Mouse (Mus musculus) lung, embryonic 14.5 days (tissue): ENCODE results near the gene Daxx. TPM values are rescaled to one million over a fixed set of nuclear protein-coding genes. Genes with fewer than 3 reads are reported as not detected.

Experiments used
- ATAC-seq: fragments of 200-750 bp; cut with Nextera tagmentation; 2 replicates; pipeline ENCODE4 v1.8.0; 2017; ENCODE audit warnings: mild to moderate bottlenecking, moderate TSS enrichment, moderate library complexity; ENCODE audit not compliant: insufficient read depth
- DNase-seq: peaks from one replicate; pipeline ENCODE4 v3.0.0-alpha.2; 2015
- H3K27ac ChIP-seq: fragments of 300-500 bp; sonication (generic); 2 replicates; pipeline ENCODE4 v1.5.1; 2014; ENCODE audit warnings: low read depth, mild to moderate bottlenecking, moderate library complexity
- H3K27me3 ChIP-seq: fragments of 300-500 bp; sonication (generic); 2 replicates; pipeline ENCODE4 v1.6.1; 2014; ENCODE audit warnings: low read length, control low read depth; ENCODE audit not compliant: insufficient read depth
- H3K36me3 ChIP-seq: fragments of 300-500 bp; sonication (generic); 2 replicates; pipeline ENCODE4 v1.6.1; 2014; ENCODE audit warnings: control low read depth; ENCODE audit not compliant: insufficient read depth
- H3K4me1 ChIP-seq: fragments of 300-500 bp; sonication (generic); 2 replicates; pipeline ENCODE4 v1.6.1; 2014; ENCODE audit warnings: antibody characterized with exemption, control low read depth; ENCODE audit not compliant: insufficient read depth
- H3K4me2 ChIP-seq: fragments of 300-500 bp; sonication (generic); 2 replicates; pipeline ENCODE4 v1.6.1; 2014; ENCODE audit warnings: mild to moderate bottlenecking
- H3K4me3 ChIP-seq: fragments of 300-500 bp; sonication (generic); 2 replicates; pipeline ENCODE4 v1.5.1; 2014; ENCODE audit warnings: low read depth, low read length
- H3K9ac ChIP-seq: fragments of 300-500 bp; sonication (generic); 2 replicates; pipeline ENCODE4 v1.6.1; 2014
- H3K9me3 ChIP-seq: fragments of 300-500 bp; sonication (generic); 2 replicates; pipeline ENCODE4 v1.6.1; 2016; ENCODE audit warnings: low read depth, low read length, control low read depth
- CTCF ChIP-seq: IDR thresholded peaks from 2 replicates; pipeline ENCODE4 v1.5.1; 2016; ENCODE audit warnings: antibody characterized with exemption, low read depth
- WGBS: fragments of 180-500 bp; shearing (Covaris S2); extraction: QIAGEN DNeasy Blood & Tissue Kit; methylation state at CpG from one replicate; pipeline ENCODE4 v1.1.7; 2014; 5-methylcytosine and 5-hydroxymethylcytosine counted together
- polyA plus RNA-seq: library from polyadenylated mRNA; unstranded; fragments of >200 nt; fragmentation: Nextera tagmentation; extraction: Ambion mirVana; gene quantifications from 2 replicates; pipeline ENCODE4 v1.2.1, GENCODE M21; 2014

Daxx gene
- polyA plus RNA-seq, 1 experiment from 2014 or later, result 47.1 TPM

GRCm38 (mm10) chr17:33908331-33909076 is 710 bp upstream of the Daxx start:
- no peaks in the 10 kb centered on the region; the same call in 1 of the 2 replicates for H3K4me1 ChIP-seq
- TF ChIP-seq CTCF, result no peak
- WGBS, result under 1% methylated on average over 44 of the region's 44 CpGs
- peak overlapping the region; percentile 65 for H3K9ac ChIP-seq
- H3K36me3 ChIP-seq, result peaks cover 27% of the 10 kb centered on the region
- no peaks in the 10 kb centered on the region for H3K9me3 ChIP-seq
- peak overlapping the region; percentile 88 for H3K27ac ChIP-seq
- peak; percentile 69 for ATAC-seq
- peak overlapping the region; percentile 69 for H3K4me3 ChIP-seq
- H3K27me3 ChIP-seq, result no peaks in the 10 kb centered on the region
- peak; percentile 68 for DNase-seq
- peak overlapping the region; percentile 100 for H3K4me2 ChIP-seq

GRCm38 (mm10) chr17:33909869-33910250 is 646 bp downstream of the Daxx start:
- Histone ChIP-seq H3K36me3 (peaks cover 41% of the 10 kb centered on the region), H3K9me3 (no peaks in the 10 kb centered on the region), H3K27me3 (no peaks in the 10 kb centered on the region), H3K4me1 (no peaks in the 10 kb centered on the region; the same call in 1 of the 2 replicates), H3K27ac (peak overlapping the region; percentile 93), H3K4me2 (peak overlapping the region; percentile 100), H3K9ac (peak overlapping the region; percentile 86), H3K4me3 (peak overlapping the region; percentile 69)
- DNase-seq (peak; percentile 57), ATAC-seq (no peak; the same call in 1 of the 2 replicates)
- no peak for TF ChIP-seq CTCF
- 0% methylated on average over 14 of the region's 14 CpGs for WGBS

GRCm38 (mm10) chr17:33910346-33911051 is 1.3 kb downstream of the Daxx start:
- DNase-seq, result no peak
- Histone ChIP-seq H3K9ac (peak overlapping the region; percentile 86), H3K27ac (no peak overlapping the region), H3K27me3 (no peaks in the 10 kb centered on the region), H3K4me2 (peak overlapping the region; percentile 100), H3K36me3 (peaks cover 45% of the 10 kb centered on the region), H3K4me1 (no peaks in the 10 kb centered on the region; the same call in 1 of the 2 replicates), H3K4me3 (peak overlapping the region; percentile 69), H3K9me3 (no peaks in the 10 kb centered on the region)
- no peak for ATAC-seq
- peak; percentile 19; the same call in 1 of the 2 replicates for TF ChIP-seq CTCF
- WGBS, result 41% methylated on average over 11 of the region's 11 CpGs

- Histone ChIP-seq H3K27me3 (no peaks in the 10 kb centered on the region), H3K9me3 (no peaks in the 10 kb centered on the region), H3K9ac (no peak overlapping the region), H3K4me3 (no peak overlapping the region), H3K4me1 (no peaks in the 10 kb centered on the region; the same call in 1 of the 2 replicates), H3K27ac (no peak overlapping the region), H3K4me2 (no peak overlapping the region), H3K36me3 (peaks cover 45% of the 10 kb centered on the region)
- ATAC-seq (no peak), DNase-seq (no peak)
- WGBS, result 83% methylated on average over 31 of the region's 31 CpGs
- no peak for TF ChIP-seq CTCF
Measured at GRCm38 (mm10) chr17:33911052-33911812, 2.0 kb downstream of the Daxx start.

- Histone ChIP-seq H3K9ac (no peak overlapping the region), H3K4me1 (no peaks in the 10 kb centered on the region; the same call in 1 of the 2 replicates), H3K9me3 (no peaks in the 10 kb centered on the region), H3K27me3 (no peaks in the 10 kb centered on the region), H3K4me2 (no peak overlapping the region), H3K36me3 (peaks cover 46% of the 10 kb centered on the region), H3K4me3 (no peak overlapping the region), H3K27ac (no peak overlapping the region)
- WGBS, result 86% methylated on average over 28 of the region's 28 CpGs
- no peak for DNase-seq
- no peak for TF ChIP-seq CTCF
- ATAC-seq, result no peak
Measured at GRCm38 (mm10) chr17:33911813-33912414, 2.7 kb downstream of the Daxx start.

GRCm38 (mm10) chr17:33913264-33913663 is 4.0 kb downstream of the Daxx start:
- DNase-seq, result no peak
- Histone ChIP-seq H3K36me3 (peaks cover 60% of the 10 kb centered on the region), H3K27me3 (no peaks in the 10 kb centered on the region), H3K4me3 (no peak overlapping the region), H3K9me3 (no peaks in the 10 kb centered on the region), H3K9ac (no peak overlapping the region), H3K4me1 (no peaks in the 10 kb centered on the region; the same call in 1 of the 2 replicates), H3K4me2 (no peak overlapping the region), H3K27ac (no peak overlapping the region)
- 91% methylated on average over 10 of the region's 10 CpGs for WGBS
- ATAC-seq, result no peak
- TF ChIP-seq CTCF, result no peak
